Mouse (Mus musculus) stomach, embryonic 14.5 days (tissue): ENCODE measurements at regions not wholly inside any gene's neighbourhood (a gene's known extent, or its start where the extent isn't known, plus 50 kb on each side); places are given as distances from the start of the nearest gene placed in this dataset.
"Not testable (repeated sequence)": the region's sequence is repeated elsewhere in the genome, so short reads cannot be mapped to it uniquely, and the experiment has no call there.

Source experiments
- ATAC-seq: fragments of 200-750 bp; cut with Nextera tagmentation; 2 replicates; pipeline ENCODE4 v1.8.0; 2017; ENCODE audit warnings: low read depth, moderate TSS enrichment; ENCODE audit not compliant: insufficient number of reproducible peaks, insufficient read depth, low FRiP score
- H3K27ac ChIP-seq: fragments of 300-500 bp; sonication (generic); 2 replicates; pipeline ENCODE4 v1.5.1; 2014; ENCODE audit warnings: mild to moderate bottlenecking, low read length, moderate library complexity, mixed read lengths
- H3K27me3 ChIP-seq: fragments of 300-500 bp; sonication (generic); 2 replicates; pipeline ENCODE4 v1.6.1; 2014; ENCODE audit warnings: low read length, control low read depth, mixed read lengths; ENCODE audit not compliant: control insufficient read depth, insufficient read depth
- H3K36me3 ChIP-seq: fragments of 300-500 bp; sonication (generic); 2 replicates; pipeline ENCODE4 v1.6.1; 2014; ENCODE audit warnings: mild to moderate bottlenecking, control low read depth, low read length, moderate library complexity, mixed read lengths; ENCODE audit not compliant: control insufficient read depth, insufficient read depth
- H3K4me1 ChIP-seq: fragments of 300-500 bp; sonication (generic); 2 replicates; pipeline ENCODE4 v1.6.1; 2014; ENCODE audit warnings: low read length, control low read depth, mixed read lengths; ENCODE audit not compliant: control insufficient read depth, insufficient read depth
- H3K4me2 ChIP-seq: fragments of 300-500 bp; sonication (generic); replicated peaks from 2 replicates; pipeline ENCODE4 v1.6.1; 2014; ENCODE audit warnings: low read depth, low read length, control low read depth
- H3K4me3 ChIP-seq: fragments of 300-500 bp; sonication (generic); 2 replicates; pipeline ENCODE4 v1.5.1; 2014; ENCODE audit warnings: low read depth, low read length, control low read depth
- H3K9ac ChIP-seq: fragments of 300-500 bp; sonication (generic); replicated peaks from 2 replicates; pipeline ENCODE4 v1.6.1; 2014; ENCODE audit warnings: low read depth, mild to moderate bottlenecking, control low read depth, low read length, moderate library complexity, mixed read lengths
- H3K9me3 ChIP-seq: fragments of 300-500 bp; sonication (generic); 2 replicates; pipeline ENCODE4 v1.6.1; 2016; ENCODE audit warnings: low read depth, low read length, control low read depth; ENCODE audit not compliant: control insufficient read depth
- WGBS: fragments of 180-500 bp; shearing (Covaris S2); extraction: QIAGEN DNeasy Blood & Tissue Kit; methylation state at CpG from one replicate; pipeline ENCODE4 v1.1.7; 2014; 5-methylcytosine and 5-hydroxymethylcytosine counted together

- H3K4me2 ChIP-seq: no peak overlapping the region
- H3K27ac ChIP-seq: no peak overlapping the region
- no peaks in the 10 kb centered on the region for H3K36me3 ChIP-seq
- no peaks in the 10 kb centered on the region for H3K9me3 ChIP-seq
- H3K27me3 ChIP-seq: no peaks in the 10 kb centered on the region
- no peak overlapping the region for H3K9ac ChIP-seq
- ATAC-seq: no peak
- WGBS: 80% methylated on average over 6 of the region's 6 CpGs
- H3K4me3 ChIP-seq: no peak overlapping the region
- no peaks in the 10 kb centered on the region for H3K4me1 ChIP-seq
Observed at GRCm38 (mm10) chr8:35157711-35158110, 607.9 kb upstream of the Gm19410 start.

GRCm38 (mm10) chr8:35159329-35159728 is 606.3 kb upstream of the Gm19410 start:
- Histone ChIP-seq H3K4me3 (no peak overlapping the region), H3K27ac (no peak overlapping the region), H3K27me3 (no peaks in the 10 kb centered on the region), H3K4me1 (no peaks in the 10 kb centered on the region), H3K4me2 (no peak overlapping the region), H3K36me3 (no peaks in the 10 kb centered on the region), H3K9ac (no peak overlapping the region), H3K9me3 (no peaks in the 10 kb centered on the region)
- WGBS: 27% methylated on average over 12 of the region's 12 CpGs
- no peak for ATAC-seq

- Histone ChIP-seq H3K4me1 (no peaks in the 10 kb centered on the region), H3K36me3 (no peaks in the 10 kb centered on the region), H3K4me3 (no peak overlapping the region), H3K27me3 (no peaks in the 10 kb centered on the region), H3K9ac (no peak overlapping the region), H3K27ac (no peak overlapping the region), H3K9me3 (no peaks in the 10 kb centered on the region), H3K4me2 (no peak overlapping the region)
- peak; percentile 67 for ATAC-seq
- 68% methylated on average over 12 of the region's 12 CpGs for whole genome bisulfite sequencing
Observed at GRCm38 (mm10) chr8:35160230-35160629, 605.4 kb upstream of the Gm19410 start.

GRCm38 (mm10) chr8:35162166-35162565 is 603.4 kb upstream of the Gm19410 start:
- H3K27me3 ChIP-seq, H3K9ac ChIP-seq, H3K4me2 ChIP-seq, H3K36me3 ChIP-seq, H3K4me1 ChIP-seq, H3K4me3 ChIP-seq, H3K27ac ChIP-seq, H3K9me3 ChIP-seq, ATAC-seq: not testable (repeated sequence)
- 82% methylated on average over 4 of the region's 4 CpGs for WGBS

- H3K27me3 ChIP-seq: no peaks in the 10 kb centered on the region
- no peak for ATAC-seq
- H3K9me3 ChIP-seq: no peaks in the 10 kb centered on the region
- no peak overlapping the region for H3K27ac ChIP-seq
- no peaks in the 10 kb centered on the region for H3K36me3 ChIP-seq
- no peaks in the 10 kb centered on the region for H3K4me1 ChIP-seq
- no peak overlapping the region for H3K4me2 ChIP-seq
- no peak overlapping the region for H3K4me3 ChIP-seq
- 81% methylated on average over 6 of the region's 6 CpGs for WGBS
- H3K9ac ChIP-seq: no peak overlapping the region
Observed at GRCm38 (mm10) chr8:35166611-35167010, 599.0 kb upstream of the Gm19410 start.

- H3K4me2 ChIP-seq: no peak overlapping the region
- H3K9ac ChIP-seq: no peak overlapping the region
- 81% methylated on average over 13 of the region's 13 CpGs for WGBS
- H3K4me1 ChIP-seq: no peaks in the 10 kb centered on the region
- H3K9me3 ChIP-seq: no peaks in the 10 kb centered on the region
- ATAC-seq: no peak
- H3K36me3 ChIP-seq: no peaks in the 10 kb centered on the region
- H3K27me3 ChIP-seq: no peaks in the 10 kb centered on the region
- H3K27ac ChIP-seq: no peak overlapping the region
- H3K4me3 ChIP-seq: no peak overlapping the region
Observed at GRCm38 (mm10) chr8:35171536-35172310, 593.9 kb upstream of the Gm19410 start.

- no peaks in the 10 kb centered on the region for H3K27me3 ChIP-seq
- ATAC-seq: no peak
- WGBS: 57% methylated on average over 5 of the region's 5 CpGs
Observed at GRCm38 (mm10) chr8:35177314-35177713, 588.3 kb upstream of the Gm19410 start.

GRCm38 (mm10) chr8:35180075-35180474 is 585.5 kb upstream of the Gm19410 start:
- no peak for ATAC-seq
- WGBS: 86% methylated on average over 3 of the region's 3 CpGs
- Histone ChIP-seq H3K4me1 (no peaks in the 10 kb centered on the region), H3K4me3 (no peak overlapping the region), H3K9me3 (no peaks in the 10 kb centered on the region), H3K36me3 (no peaks in the 10 kb centered on the region), H3K27ac (no peak overlapping the region), H3K9ac (no peak overlapping the region), H3K27me3 (no peaks in the 10 kb centered on the region), H3K4me2 (no peak overlapping the region)

More at GRCm38 (mm10) chr8:35177314-35177713, 588.3 kb upstream of the Gm19410 start:
- Histone ChIP-seq H3K4me1 (no peaks in the 10 kb centered on the region), H3K27ac (no peak overlapping the region), H3K36me3 (no peaks in the 10 kb centered on the region), H3K9ac (no peak overlapping the region), H3K4me3 (no peak overlapping the region), H3K4me2 (no peak overlapping the region), H3K9me3 (no peaks in the 10 kb centered on the region)

GRCm38 (mm10) chr8:35182141-35182540 is 583.4 kb upstream of the Gm19410 start:
- WGBS: 80% methylated on average over 4 of the region's 4 CpGs
- no peaks in the 10 kb centered on the region for H3K36me3 ChIP-seq
- no peak overlapping the region for H3K9ac ChIP-seq
- no peak for ATAC-seq
- no peaks in the 10 kb centered on the region for H3K4me1 ChIP-seq
- H3K27ac ChIP-seq: no peak overlapping the region
- H3K9me3 ChIP-seq: no peaks in the 10 kb centered on the region
- H3K4me3 ChIP-seq: no peak overlapping the region
- no peaks in the 10 kb centered on the region for H3K27me3 ChIP-seq
- no peak overlapping the region for H3K4me2 ChIP-seq
